Mouse (Mus musculus) left cerebral cortex, adult 11 months (tissue): ENCODE data around the gene Ndst2.
"Not testable (repeated sequence)": the region's sequence is repeated elsewhere in the genome, so short reads cannot be mapped to it uniquely, and the experiment has no call there.

Source experiments
- DNase-seq: peaks from one replicate; pipeline ENCODE4 v3.0.0; 2022; ENCODE audit warnings: low spot score

Ndst2 gene

DNA sequence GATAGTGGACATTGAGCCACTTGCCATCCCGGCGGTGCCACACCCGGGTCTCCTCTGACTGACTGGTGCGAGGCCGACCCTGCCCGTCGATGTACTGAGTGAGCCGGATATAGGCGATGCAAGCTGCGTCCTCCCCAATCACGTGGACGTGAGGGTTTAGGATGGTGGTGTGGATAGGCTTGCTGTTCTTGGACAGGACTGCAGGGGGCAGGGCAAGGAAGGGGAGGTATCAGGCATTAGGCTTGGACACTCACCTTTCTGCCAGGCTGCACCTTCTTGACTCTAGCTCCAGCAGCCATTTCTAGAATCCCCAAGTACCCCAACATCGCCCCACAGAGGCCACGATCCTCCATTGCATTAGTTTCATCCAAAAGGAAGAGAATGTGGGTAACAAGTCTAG, 2.9 kb upstream of the Ndst2 start:
- no peak for DNase-seq

GRCm38 (mm10) chr14:20735892-20736390, 1.6 kb upstream of the Ndst2 start:
- DNase-seq, result no peak

DNA sequence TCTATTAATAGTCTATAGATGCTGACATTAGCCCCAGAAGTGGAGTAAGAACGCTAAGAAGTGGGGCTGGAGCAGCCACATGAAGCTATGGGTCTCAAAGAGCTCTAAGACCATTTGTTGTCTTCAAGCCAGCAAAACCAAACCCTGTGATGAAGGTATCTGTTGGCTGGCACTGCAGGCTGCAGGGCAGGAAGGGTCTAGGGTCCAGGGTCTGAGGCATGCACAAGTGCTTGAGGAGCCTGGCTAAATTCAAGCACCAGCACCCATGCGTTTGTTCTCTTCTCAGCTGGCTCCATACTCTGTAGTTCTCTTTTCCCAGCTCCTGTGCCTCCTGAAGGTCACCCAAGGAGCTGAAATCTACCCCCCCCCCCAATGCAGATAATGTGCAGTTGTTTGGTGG, 690 bp upstream of the Ndst2 start:
- DNase-seq, result no peak

GRCm38 (mm10) chr14:20733041-20733951, 1.1 kb downstream of the Ndst2 start:
- no peak for DNase-seq

DNA sequence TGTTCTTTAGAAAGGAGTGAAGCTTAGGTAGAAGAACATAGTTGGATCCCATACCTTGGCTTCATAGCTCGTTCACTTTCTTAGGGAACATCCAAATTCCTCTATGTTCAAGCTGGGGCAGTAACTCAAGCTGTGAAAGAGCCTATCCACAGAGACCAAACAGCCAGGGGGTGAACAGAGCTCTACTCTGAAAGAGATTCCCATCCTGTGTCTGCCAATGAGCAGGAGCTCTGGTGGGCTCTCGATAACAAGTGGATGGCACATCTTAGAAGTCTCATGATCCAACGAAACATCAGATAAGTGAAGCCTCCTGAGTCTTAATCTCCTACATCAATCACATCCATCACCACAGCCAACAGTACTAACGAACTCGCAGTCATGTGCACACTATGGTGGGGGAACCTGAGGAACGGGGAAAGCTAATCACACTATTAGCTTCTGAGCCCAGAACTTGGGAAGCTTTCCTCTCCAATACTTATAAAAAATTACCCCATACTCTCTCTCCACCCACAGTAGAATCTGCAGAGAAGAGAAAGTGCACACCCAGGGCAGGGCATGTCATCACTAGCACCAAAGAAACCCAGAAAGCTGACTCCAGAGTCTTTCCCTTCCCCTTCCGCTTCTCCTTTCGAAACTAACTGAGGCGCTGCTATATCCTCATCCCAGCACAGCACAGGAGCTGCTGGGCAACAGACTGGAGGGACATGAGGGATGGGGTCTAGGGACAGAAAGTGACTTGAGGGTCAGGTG, 3.3 kb downstream of the Ndst2 start:
- DNase-seq, result no peak

DNA sequence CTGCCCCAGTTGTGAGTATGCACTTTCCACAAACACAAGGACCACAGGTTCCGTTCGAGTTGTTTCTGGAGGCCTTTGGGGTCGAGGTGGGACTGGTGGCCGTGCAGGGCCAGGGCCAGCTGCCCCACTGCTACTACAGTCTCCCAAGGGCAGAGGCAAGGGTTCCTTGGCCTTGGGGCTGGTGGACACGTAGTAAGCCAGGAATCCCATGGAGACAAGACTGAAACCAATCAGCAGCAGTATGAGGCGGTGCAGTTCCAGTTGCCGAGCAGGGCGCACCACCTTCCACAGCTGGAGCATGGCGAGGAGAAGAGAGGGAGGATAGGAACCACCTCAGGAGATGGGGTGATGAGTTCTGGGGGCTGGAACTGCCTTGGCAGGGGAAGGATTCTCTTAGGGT, 4.5 kb downstream of the Ndst2 start:
- DNase-seq, result no peak

DNA sequence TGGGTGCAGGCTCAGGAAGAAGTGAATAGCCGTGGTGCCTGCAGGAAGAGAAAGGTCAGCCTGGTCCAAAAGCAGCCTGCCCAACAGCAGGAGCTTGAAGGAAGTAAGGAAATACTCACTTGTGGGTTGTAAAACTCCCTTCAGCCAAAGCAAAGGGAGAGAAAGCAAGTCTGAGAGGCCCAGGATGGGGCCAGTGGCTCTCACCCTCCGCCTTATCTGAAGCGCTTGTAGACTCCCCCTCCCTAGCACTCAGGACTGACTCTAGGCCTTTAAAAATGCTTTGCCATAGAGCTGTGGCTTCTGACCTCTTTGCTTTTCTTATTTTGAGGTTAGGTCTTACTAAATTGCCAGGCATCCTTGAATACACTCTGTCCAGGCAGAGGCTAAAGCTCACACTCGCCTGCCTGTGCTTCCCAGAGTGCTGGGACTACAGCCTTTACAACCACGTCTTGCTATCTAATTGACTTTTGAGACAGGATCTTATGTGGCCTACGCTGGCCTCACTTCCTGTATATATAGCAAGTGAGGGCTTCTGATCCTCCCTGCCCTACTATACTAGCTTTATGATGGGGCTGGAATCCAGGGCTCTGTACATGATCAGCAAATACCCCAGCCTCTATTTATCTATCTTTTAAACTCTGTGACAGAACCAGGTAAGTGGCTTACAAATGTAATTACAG, 8.6 kb downstream of the Ndst2 start:
- DNase-seq, result no peak

- no peak for DNase-seq
Measured at GRCm38 (mm10) chr14:20724043-20724442, 10.3 kb downstream of the Ndst2 start.

- no peak for DNase-seq
Measured at GRCm38 (mm10) chr14:20723006-20723405, 11.4 kb downstream of the Ndst2 start.

DNA sequence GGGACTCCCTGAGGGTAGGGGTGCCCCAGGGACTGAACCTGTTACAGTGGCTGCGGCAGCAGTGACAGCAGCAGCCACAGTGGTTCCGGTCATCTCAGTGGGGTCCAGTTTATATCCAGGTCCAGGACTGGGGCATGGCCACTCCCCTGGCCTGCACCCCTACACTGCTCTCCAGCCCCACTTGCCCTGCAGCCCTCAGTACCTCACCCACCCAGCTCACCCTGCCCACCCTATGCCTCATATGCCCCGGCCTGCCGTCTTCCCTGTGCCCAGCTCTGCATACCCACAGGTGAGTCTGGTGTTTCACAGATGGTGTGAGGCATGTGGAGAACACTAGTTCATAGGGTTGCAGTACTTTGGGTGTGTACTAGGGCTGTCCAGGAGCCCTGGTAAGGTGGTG, 13.0 kb downstream of the Ndst2 start:
- no peak for DNase-seq

GRCm38 (mm10) chr14:20719767-20720166, 14.6 kb downstream of the Ndst2 start:
- DNase-seq, result no peak

DNA sequence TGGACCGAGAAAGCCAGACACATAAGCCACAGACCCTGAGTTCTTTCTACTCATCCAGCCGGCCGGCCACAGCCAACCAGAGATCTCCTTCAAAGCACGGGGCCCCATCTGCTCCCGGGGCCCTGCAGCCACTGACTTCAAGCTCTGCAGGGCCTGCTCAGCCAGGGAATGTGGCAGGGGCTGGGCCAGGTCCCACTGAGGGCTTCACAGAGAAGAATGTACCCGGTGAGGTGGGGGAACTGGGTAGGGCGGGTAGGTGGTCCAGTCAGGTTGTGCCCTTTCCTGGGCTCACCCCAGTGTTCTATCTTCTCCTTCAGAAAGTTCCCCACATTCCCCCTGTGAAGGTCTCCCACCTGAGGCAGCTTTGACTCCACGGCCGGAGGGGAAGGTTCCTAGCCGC, 15.9 kb downstream of the Ndst2 start:
- DNase-seq, result no peak

DNA sequence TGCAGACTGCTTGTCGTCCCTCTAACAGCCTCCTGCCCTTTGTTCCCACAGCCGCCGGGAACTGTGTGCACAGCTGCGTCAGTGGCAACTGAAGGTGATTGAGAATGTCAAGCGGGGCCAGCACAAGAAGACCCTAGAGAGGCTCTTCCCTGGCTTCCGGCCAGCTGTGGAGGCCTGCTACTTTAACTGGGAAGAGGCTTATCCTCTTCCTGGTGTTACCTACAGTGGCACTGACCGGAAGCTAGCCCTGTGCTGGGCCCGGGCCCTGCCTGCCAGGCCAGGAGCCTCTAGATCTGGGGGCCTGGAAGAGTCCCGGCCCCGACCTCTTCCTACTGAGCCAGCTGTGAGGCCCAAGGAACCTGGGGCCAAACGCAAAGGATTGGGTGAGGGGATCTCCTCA, 20.5 kb downstream of the Ndst2 start:
- DNase-seq, result no peak

DNA sequence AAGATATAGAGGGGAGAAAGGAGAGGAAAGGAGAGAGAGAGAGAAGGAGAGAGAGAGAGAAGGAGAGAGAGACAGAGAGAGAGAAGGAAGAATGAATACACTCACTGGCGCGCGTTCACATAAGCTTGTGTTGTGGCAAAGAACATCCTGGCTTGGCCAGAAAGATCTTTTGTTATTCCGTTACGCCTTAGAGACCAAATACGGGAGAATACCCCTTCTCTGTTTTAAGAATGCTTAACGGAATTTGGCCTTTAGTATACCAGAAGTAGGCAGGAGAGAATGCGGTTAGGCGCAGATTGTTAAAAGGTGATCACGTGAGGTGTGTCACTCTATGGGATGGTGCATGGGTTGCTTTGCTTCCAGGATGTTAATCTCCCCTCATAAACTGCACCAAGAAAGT, 26.1 kb downstream of the Ndst2 start:
- no peak for DNase-seq

GRCm38 (mm10) chr14:20707201-20708190, 26.9 kb downstream of the Ndst2 start, which contains the start of gene Zswim8:
Zswim8 (plus strand) TSS chr14:20707552.
- peak; percentile 85 for DNase-seq

- DNase-seq, result not testable (repeated sequence)
Measured at GRCm38 (mm10) chr14:20703461-20703860, 30.9 kb downstream of the Ndst2 start.

GRCm38 (mm10) chr14:20702741-20703381, 31.5 kb downstream of the Ndst2 start, which contains the start of gene Chchd1:
Chchd1 (plus strand) TSS chr14:20703006.
- peak; percentile 85 for DNase-seq

DNA sequence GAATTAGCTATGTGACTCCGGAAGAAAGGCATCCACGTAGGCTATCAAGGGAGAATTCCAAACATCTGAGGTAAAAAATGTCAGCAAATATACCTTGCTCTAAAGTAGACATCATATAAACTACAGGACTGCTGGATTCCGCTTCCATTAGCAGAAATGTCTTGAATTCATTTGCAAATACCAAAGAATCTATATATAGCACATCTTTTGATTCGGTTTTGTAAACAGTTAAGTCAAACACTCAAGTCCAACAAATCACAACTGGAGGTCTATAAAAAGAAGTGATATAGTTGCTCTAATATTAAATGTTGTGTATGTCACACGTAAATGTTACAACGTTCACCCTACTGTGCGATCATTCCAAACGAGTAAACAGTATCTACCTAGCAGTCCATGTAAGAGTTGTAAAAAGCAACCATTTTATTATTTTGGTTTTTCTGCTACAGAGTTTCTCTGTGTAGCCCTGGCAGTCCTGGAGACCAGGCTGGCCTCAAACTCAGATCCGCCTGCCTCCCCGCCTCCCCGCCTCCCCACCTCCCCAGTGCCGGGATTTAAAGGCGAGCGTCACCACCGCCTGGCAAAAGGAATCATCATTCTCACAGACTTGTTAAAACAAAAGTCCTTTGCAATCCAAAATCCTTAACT, 32.1 kb downstream of the Ndst2 start:
- no peak for DNase-seq

GRCm38 (mm10) chr14:20701554-20701953, 32.8 kb downstream of the Ndst2 start:
- DNase-seq, result no peak

GRCm38 (mm10) chr14:20700362-20700761, 34.0 kb downstream of the Ndst2 start:
- DNase-seq, result no peak
